Mouse (Mus musculus): ENCODE results near the gene Ccl1. TPM values are rescaled to one million over a fixed set of nuclear protein-coding genes. Genes with fewer than 3 reads are reported as not detected.

Ccl1 gene
- not detected in 2 replicates for polyA plus RNA-seq (2015; fragmentation: Nextera tagmentation; extraction: Ambion mirVana)

DNA sequence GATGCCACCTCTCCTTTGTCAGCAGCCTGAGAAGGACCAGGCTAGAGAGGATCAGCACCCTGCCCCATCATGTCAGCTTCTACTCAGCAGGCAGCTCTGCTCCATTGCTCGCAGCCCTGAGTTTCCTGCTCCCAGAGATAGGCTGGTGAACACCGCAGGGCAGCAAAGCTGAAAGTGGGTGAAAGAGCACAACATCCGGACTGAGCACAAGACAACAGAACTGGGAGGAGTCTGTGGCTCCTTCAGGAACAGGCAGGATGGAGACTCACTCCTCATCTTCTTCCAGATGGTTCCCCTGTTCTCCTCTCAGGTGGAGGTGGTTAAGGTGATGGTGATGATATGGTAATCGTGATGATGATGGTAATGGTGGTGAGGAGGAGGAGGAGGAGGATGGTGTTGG lies at the start of gene Ccl1:
Gene Ccl1, minus strand, starts transcription at position 101 of the 400 bp plus-strand sequence.
- ATAC-seq (ENCODE audit: insufficient number of reproducible peaks, low FRiP score, low TSS enrichment, low read depth): no peak
- no peak within 1 kb of the TSS for H3K9ac ChIP-seq
- H3K4me1 ChIP-seq: no peaks in the 10 kb centered on the region
- no peak within 1 kb of the TSS for H3K4me2 ChIP-seq (replicated peaks)
- no peaks in the 10 kb centered on the region for H3K36me3 ChIP-seq
- no peaks in the 10 kb centered on the region for H3K9me3 ChIP-seq (replicated peaks)
- H3K27ac ChIP-seq (replicated peaks): no peak within 1 kb of the TSS
- H3K27me3 ChIP-seq: no peaks in the 10 kb centered on the region
- WGBS: 62% methylated on average over 4 of the region's 4 CpGs
- H3K4me3 ChIP-seq (replicated peaks): no peak within 1 kb of the TSS

DNA sequence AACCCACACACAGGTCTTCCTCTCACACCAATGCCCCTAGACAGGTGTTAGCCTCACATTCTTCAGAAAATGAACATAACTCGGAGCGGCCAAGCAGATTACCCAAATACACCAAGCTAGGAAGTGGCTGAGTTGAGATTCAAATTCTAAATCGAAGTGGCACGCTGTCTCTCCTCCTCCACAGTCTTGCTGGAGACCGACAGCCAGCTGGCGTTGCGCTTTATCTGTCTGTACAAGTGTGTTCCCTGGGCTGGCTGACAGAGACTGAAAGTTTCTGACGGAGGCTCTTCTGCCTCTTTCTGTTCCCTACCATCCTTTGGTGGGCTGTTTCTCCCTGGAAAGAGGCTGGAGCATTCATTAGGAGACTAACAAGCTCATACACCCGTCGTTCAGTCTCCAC lies 45.5 kb upstream of the Ccl1 start:
- no peak overlapping the region for H3K9ac ChIP-seq
- H3K27me3 ChIP-seq: no peaks in the 10 kb centered on the region
- no peak overlapping the region for H3K4me3 ChIP-seq (replicated peaks)
- no peaks in the 10 kb centered on the region for H3K36me3 ChIP-seq
- H3K4me1 ChIP-seq: no peaks in the 10 kb centered on the region
- no peaks in the 10 kb centered on the region for H3K9me3 ChIP-seq (replicated peaks)
- 82% methylated on average over 10 of the region's 10 CpGs for WGBS
- H3K4me2 ChIP-seq (replicated peaks): no peak overlapping the region
- ATAC-seq (ENCODE audit: insufficient number of reproducible peaks, low FRiP score, low TSS enrichment, low read depth): no peak
- H3K27ac ChIP-seq (replicated peaks): no peak overlapping the region

- H3K9ac ChIP-seq: no peak overlapping the region
- ATAC-seq (ENCODE audit: insufficient number of reproducible peaks, low FRiP score, low TSS enrichment, low read depth): no peak
- no peaks in the 10 kb centered on the region for H3K9me3 ChIP-seq (replicated peaks)
- H3K27ac ChIP-seq (replicated peaks): no peak overlapping the region
- 57% methylated on average over 2 of the region's 2 CpGs for WGBS
- H3K27me3 ChIP-seq: no peaks in the 10 kb centered on the region
- no peak overlapping the region for H3K4me2 ChIP-seq (replicated peaks)
- no peaks in the 10 kb centered on the region for H3K4me1 ChIP-seq
- H3K36me3 ChIP-seq: no peaks in the 10 kb centered on the region
- H3K4me3 ChIP-seq (replicated peaks): no peak overlapping the region
Observed at GRCm38 (mm10) chr11:82340900-82341299, 35.4 kb upstream of the Ccl1 start.

DNA sequence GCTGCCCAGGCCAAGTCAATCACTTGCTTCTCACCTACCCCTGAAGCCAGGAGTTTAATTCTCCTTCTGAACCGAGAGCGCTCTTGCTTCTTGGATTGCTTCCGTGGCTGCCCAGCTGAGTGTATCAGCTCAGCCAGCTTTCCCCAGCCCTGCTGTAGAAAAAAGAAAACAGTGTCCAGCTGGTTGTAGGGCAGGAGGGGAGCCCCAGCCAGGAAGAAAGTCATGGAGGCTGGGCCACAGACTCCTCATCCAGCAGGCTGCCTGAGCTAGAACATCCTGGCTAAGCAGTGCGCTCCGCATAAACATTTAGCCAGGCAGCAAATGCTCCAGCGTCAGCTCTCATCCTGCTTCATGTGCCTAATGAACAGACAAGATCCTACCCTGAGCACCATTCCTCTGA lies 34.9 kb upstream of the Ccl1 start:
- no peak overlapping the region for H3K27ac ChIP-seq (replicated peaks)
- H3K36me3 ChIP-seq: no peaks in the 10 kb centered on the region
- H3K4me1 ChIP-seq: no peaks in the 10 kb centered on the region
- ATAC-seq (ENCODE audit: insufficient number of reproducible peaks, low FRiP score, low TSS enrichment, low read depth): no peak
- H3K9me3 ChIP-seq (replicated peaks): no peaks in the 10 kb centered on the region
- H3K4me3 ChIP-seq (replicated peaks): no peak overlapping the region
- no peaks in the 10 kb centered on the region for H3K27me3 ChIP-seq
- 57% methylated on average over 6 of the region's 6 CpGs for WGBS
- no peak overlapping the region for H3K9ac ChIP-seq
- H3K4me2 ChIP-seq (replicated peaks): no peak overlapping the region

DNA sequence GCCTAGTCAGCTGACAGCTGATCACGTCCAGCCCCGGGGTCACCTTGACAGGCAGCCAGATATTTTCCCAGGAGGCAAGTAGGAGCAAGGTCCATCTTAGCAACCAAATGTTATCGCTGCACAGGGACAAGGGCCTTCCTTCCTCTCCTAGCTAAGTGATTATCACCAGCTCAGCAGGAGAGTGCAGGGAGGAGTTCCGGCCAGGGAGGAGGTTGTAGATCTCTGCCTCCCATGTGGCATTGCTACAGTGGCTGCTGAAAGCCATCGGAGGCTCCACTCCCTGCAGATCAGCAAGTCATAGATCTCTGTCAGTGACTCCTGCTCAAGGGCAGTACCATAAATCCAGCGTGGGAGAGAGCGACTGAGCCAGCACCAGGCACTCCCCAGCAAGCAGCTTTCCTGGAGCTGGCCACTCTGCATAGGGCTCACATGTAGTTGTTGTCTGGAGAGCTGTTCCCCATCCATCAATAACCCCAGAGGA lies 34.5 kb upstream of the Ccl1 start:
- WGBS: 42% methylated on average over 7 of the region's 7 CpGs

DNA sequence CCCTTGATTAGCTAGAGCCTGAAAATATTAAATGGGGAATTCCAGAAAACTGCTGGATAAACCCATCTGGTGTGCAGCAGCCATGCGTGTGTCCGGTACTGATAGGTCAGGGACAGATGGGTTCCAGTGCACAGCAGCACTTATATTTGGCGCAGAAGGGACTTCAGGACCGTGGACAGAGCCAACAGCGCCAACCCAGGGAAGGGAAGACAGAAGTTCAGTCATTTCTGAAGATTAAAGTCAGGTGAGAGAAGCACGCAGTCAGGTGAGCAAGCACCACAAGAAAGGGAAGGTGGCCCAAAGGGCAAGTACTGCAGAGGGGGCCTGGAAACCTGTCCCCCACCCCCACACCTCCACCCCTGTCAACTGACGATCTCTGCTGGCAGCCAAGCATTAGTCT lies 7.7 kb upstream of the Ccl1 start:
- no peak overlapping the region for H3K9ac ChIP-seq
- H3K4me1 ChIP-seq: no peaks in the 10 kb centered on the region
- ATAC-seq (ENCODE audit: insufficient number of reproducible peaks, low FRiP score, low TSS enrichment, low read depth): no peak
- no peaks in the 10 kb centered on the region for H3K9me3 ChIP-seq (replicated peaks)
- H3K4me3 ChIP-seq (replicated peaks): no peak overlapping the region
- no peak overlapping the region for H3K4me2 ChIP-seq (replicated peaks)
- WGBS: 42% methylated on average over 7 of the region's 7 CpGs
- no peak overlapping the region for H3K27ac ChIP-seq (replicated peaks)
- H3K27me3 ChIP-seq: no peaks in the 10 kb centered on the region
- H3K36me3 ChIP-seq: no peaks in the 10 kb centered on the region

More for the DNA sequence above, 34.5 kb upstream of the Ccl1 start:
- H3K9ac ChIP-seq: no peak overlapping the region
- H3K27ac ChIP-seq (replicated peaks): no peak overlapping the region
- H3K4me2 ChIP-seq (replicated peaks): no peak overlapping the region
- H3K27me3 ChIP-seq: no peaks in the 10 kb centered on the region
- H3K9me3 ChIP-seq (replicated peaks): no peaks in the 10 kb centered on the region
- no peaks in the 10 kb centered on the region for H3K36me3 ChIP-seq
- no peaks in the 10 kb centered on the region for H3K4me1 ChIP-seq
- ATAC-seq (ENCODE audit: insufficient number of reproducible peaks, low FRiP score, low TSS enrichment, low read depth): no peak
- no peak overlapping the region for H3K4me3 ChIP-seq (replicated peaks)

- 15% methylated on average over 12 of the region's 12 CpGs for WGBS
- Histone ChIP-seq H3K36me3 (no peaks in the 10 kb centered on the region), H3K4me2 (replicated peaks) (no peak overlapping the region), H3K4me3 (replicated peaks) (no peak overlapping the region), H3K27me3 (no peaks in the 10 kb centered on the region), H3K27ac (replicated peaks) (no peak overlapping the region), H3K9me3 (replicated peaks) (no peaks in the 10 kb centered on the region), H3K9ac (no peak overlapping the region), H3K4me1 (no peaks in the 10 kb centered on the region)
- no peak for ATAC-seq (ENCODE audit: insufficient number of reproducible peaks, low FRiP score, low TSS enrichment, low read depth)
Observed at GRCm38 (mm10) chr11:82310336-82311045, 5.0 kb upstream of the Ccl1 start.

DNA sequence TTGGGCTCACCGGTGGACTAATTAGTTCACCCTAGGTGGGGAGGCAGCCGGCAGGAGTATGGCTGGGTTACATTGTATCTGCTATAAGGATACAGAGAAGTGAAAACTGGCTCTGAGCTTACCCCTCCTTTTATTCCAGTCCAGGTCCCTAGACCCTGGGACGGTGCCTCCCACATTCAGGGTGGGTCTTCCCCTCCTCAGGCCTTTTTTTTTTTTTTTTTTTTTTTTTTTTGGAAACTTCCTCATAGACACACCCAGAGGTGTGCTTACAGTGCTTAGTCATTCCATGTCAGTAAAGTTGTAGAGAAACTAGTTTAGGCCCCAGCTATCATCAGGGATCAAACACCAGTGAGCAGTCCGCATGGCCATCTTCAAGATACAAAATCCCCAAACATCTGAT lies 7.6 kb downstream of the Ccl1 start:
- Histone ChIP-seq H3K9ac (no peak overlapping the region), H3K4me2 (replicated peaks) (no peak overlapping the region), H3K9me3 (replicated peaks) (no peaks in the 10 kb centered on the region), H3K4me1 (no peaks in the 10 kb centered on the region), H3K36me3 (no peaks in the 10 kb centered on the region), H3K27ac (replicated peaks) (no peak overlapping the region), H3K4me3 (replicated peaks) (no peak overlapping the region), H3K27me3 (no peaks in the 10 kb centered on the region)
- no peak for ATAC-seq (ENCODE audit: insufficient number of reproducible peaks, low FRiP score, low TSS enrichment, low read depth)
- WGBS: 67% methylated on average over 4 of the region's 4 CpGs

GRCm38 (mm10) chr11:82290841-82291240 lies 14.6 kb downstream of the Ccl1 start:
- no peaks in the 10 kb centered on the region for H3K27me3 ChIP-seq

GRCm38 (mm10) chr11:82274149-82274812 lies 31.2 kb downstream of the Ccl1 start:
- ATAC-seq (ENCODE audit: insufficient number of reproducible peaks, low FRiP score, low TSS enrichment, low read depth): no peak
- Histone ChIP-seq H3K4me3 (replicated peaks) (no peak overlapping the region), H3K9ac (no peak overlapping the region), H3K9me3 (replicated peaks) (no peaks in the 10 kb centered on the region), H3K4me2 (replicated peaks) (no peak overlapping the region), H3K27ac (replicated peaks) (no peak overlapping the region), H3K4me1 (no peaks in the 10 kb centered on the region), H3K36me3 (no peaks in the 10 kb centered on the region), H3K27me3 (no peaks in the 10 kb centered on the region)
- 77% methylated on average over 8 of the region's 8 CpGs for WGBS

More at GRCm38 (mm10) chr11:82290841-82291240, 14.6 kb downstream of the Ccl1 start:
- H3K36me3 ChIP-seq: no peaks in the 10 kb centered on the region
- no peaks in the 10 kb centered on the region for H3K9me3 ChIP-seq (replicated peaks)
- H3K9ac ChIP-seq: no peak overlapping the region
- ATAC-seq (ENCODE audit: insufficient number of reproducible peaks, low FRiP score, low TSS enrichment, low read depth): no peak
- no peak overlapping the region for H3K27ac ChIP-seq (replicated peaks)
- no peak overlapping the region for H3K4me2 ChIP-seq (replicated peaks)
- no peak overlapping the region for H3K4me3 ChIP-seq (replicated peaks)
- no peaks in the 10 kb centered on the region for H3K4me1 ChIP-seq

DNA sequence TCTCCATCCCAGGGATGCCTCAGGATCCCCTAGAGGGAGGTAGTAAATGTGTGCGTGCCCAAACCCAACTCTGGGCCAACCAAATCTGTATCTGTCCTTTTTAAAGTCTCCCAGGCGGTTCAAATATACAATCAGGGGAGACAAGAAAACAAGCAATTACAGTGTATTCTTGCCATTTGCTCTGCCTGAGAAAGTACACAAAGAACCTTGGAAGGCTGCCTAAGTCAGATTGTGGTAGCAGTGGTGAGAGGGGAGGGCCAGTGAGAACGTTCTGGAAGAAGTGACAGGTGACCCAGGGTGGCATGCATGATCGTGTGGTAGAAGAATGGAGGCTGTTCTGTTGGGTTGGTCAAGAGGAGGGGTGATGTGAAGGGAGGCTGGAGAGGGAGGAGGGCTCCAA lies 46.4 kb downstream of the Ccl1 start:
- H3K4me1 ChIP-seq: no peaks in the 10 kb centered on the region

More for the DNA sequence above, 46.4 kb downstream of the Ccl1 start:
- H3K4me3 ChIP-seq (replicated peaks): no peak overlapping the region
- H3K36me3 ChIP-seq: no peaks in the 10 kb centered on the region
- peaks cover 3% of the 10 kb centered on the region; the same call in 1 of the 2 replicates for H3K27me3 ChIP-seq
- 39% methylated on average over 4 of the region's 4 CpGs for WGBS
- H3K9ac ChIP-seq: no peak overlapping the region
- no peak overlapping the region for H3K4me2 ChIP-seq (replicated peaks)
- H3K9me3 ChIP-seq (replicated peaks): no peaks in the 10 kb centered on the region
- H3K27ac ChIP-seq (replicated peaks): no peak overlapping the region
- no peak for ATAC-seq (ENCODE audit: insufficient number of reproducible peaks, low FRiP score, low TSS enrichment, low read depth)
